Mouse (Mus musculus) heart, postnatal 36 days (tissue): ENCODE measurements around the gene Fbxo45. TPM values are rescaled to one million over a fixed set of nuclear protein-coding genes. Genes with fewer than 3 reads are reported as not detected.

Experiments
- DNase-seq, 2 experiments: peaks; one replicate each; pipeline ENCODE4 v3.0.0; 2021 to 2022
- intact Hi-C: fragments of 180-260 bp; cut with DNase I; formaldehyde crosslinking; loops from one replicate; pipeline ENCODE4 v1.15.1; 2025
- microRNA-seq, 2 experiments: library from miRNA; unstranded; fragments of <30 nt; microRNA quantifications; one replicate each; pipeline ENCODE4 v1.2.0; 2021; ENCODE audit warnings: borderline number of aligned reads in 2 of 2
- total RNA-seq, 2 experiments: library from RNA; stranded (reverse); gene quantifications; 2 replicates each; pipeline ENCODE4 v1.2.3; 2021

Fbxo45 gene
- total RNA-seq, 2 experiments from 2014 or later = 11.5 to 14.0 TPM

- intact Hi-C loops = no loop called here
- no peak for DNase-seq
Observed at GRCm38 (mm10) chr16:32214804-32215576, 32.0 kb downstream of the Fbxo45 start.

GRCm38 (mm10) chr16:32214156-32214555, 32.8 kb downstream of the Fbxo45 start:
- DNase-seq = no peak
- intact Hi-C loops = no loop called here

- DNase-seq = peak; percentile 20 to 24
- intact Hi-C loops = loop anchor here (5.0 kb wide), 1 partner anchor 88 kb away; no protein-coding TSS in a partner anchor
Observed at GRCm38 (mm10) chr16:32204902-32205301, 42.1 kb downstream of the Fbxo45 start.

- DNase-seq = peak; percentile 77 to 83
- intact Hi-C loops = loop anchor here (5.0 kb wide), 1 partner anchor 85 kb away; no protein-coding TSS in a partner anchor
Observed at GRCm38 (mm10) chr16:32202681-32203080, 44.3 kb downstream of the Fbxo45 start.

- intact Hi-C loops = loop anchor here (5.0 kb wide), 1 partner anchor 84 kb away; no protein-coding TSS in a partner anchor
- DNase-seq = no peak
Observed at GRCm38 (mm10) chr16:32201004-32201325, 46.0 kb downstream of the Fbxo45 start.

- DNase-seq = peak in 1 of 2 experiments; percentile 16
- intact Hi-C loops = loop anchor here (5.0 kb wide), 1 partner anchor 83 kb away; no protein-coding TSS in a partner anchor
Observed at GRCm38 (mm10) chr16:32200256-32201003, 46.5 kb downstream of the Fbxo45 start.

- intact Hi-C loops = no loop called here
- DNase-seq = peak; percentile 27 to 40
Observed at GRCm38 (mm10) chr16:32190011-32190441, 56.9 kb downstream of the Fbxo45 start.

- intact Hi-C loops = no loop called here
- DNase-seq = peak; percentile 34 to 41
Observed at GRCm38 (mm10) chr16:32189109-32189508, 57.8 kb downstream of the Fbxo45 start.

- no peak for DNase-seq
- intact Hi-C loops = no loop called here
Observed at GRCm38 (mm10) chr16:32186056-32186455, 60.9 kb downstream of the Fbxo45 start.

Small RNA genes within 50 kb of the gene (microRNA-seq; reads per million reads assigned to microRNA genes)
- 0 reads per million in 2 experiments for gene Mir1946a

Other genes with a start within 250 kb of the Fbxo45 start
- gene Senp5, start 243.9 kb downstream of the Fbxo45 start, total RNA-seq = 10 to 100 TPM; 10.4 to 12.4 TPM
- gene Pak2, start 167.8 kb downstream of the Fbxo45 start, total RNA-seq = 10 to 100 TPM; 26.1 to 26.7 TPM
- 10 to 100 TPM; 17.7 to 18.7 TPM for gene Pigx, start 147.4 kb downstream of the Fbxo45 start, total RNA-seq
- gene Cep19, start 147.4 kb downstream of the Fbxo45 start, total RNA-seq = 10 to 100 TPM; 10.1 to 10.5 TPM
- 1 to 10 TPM; 4.7 to 5.2 TPM for gene Nrros, start 81.6 kb downstream of the Fbxo45 start, total RNA-seq
- gene Bex6, start 67.3 kb downstream of the Fbxo45 start, total RNA-seq = not detected
- 1 to 10 TPM; 6.8 to 8.0 TPM for gene Wdr53, start 69 bp upstream of the Fbxo45 start, total RNA-seq
- gene Smco1, start 24.3 kb upstream of the Fbxo45 start, total RNA-seq = 10 to 100 TPM; 28.1 to 28.7 TPM
- 10 to 100 TPM; 13.7 TPM for gene Rnf168, start 30.3 kb upstream of the Fbxo45 start, total RNA-seq
- gene Ubxn7, start 85.1 kb upstream of the Fbxo45 start, total RNA-seq = 10 to 100 TPM; 30.0 to 32.6 TPM
- not detected for gene Tm4sf19, start 153.3 kb upstream of the Fbxo45 start, total RNA-seq
- gene Tctex1d2, start 172.5 kb upstream of the Fbxo45 start, total RNA-seq = 1 to 10 TPM; 6.3 to 8.3 TPM
- gene Pcyt1a, start 183.8 kb upstream of the Fbxo45 start, total RNA-seq = 100 to 1,000 TPM; 127 to 141 TPM
- gene Slc51a, start 240.7 kb upstream of the Fbxo45 start, total RNA-seq = under 1 TPM; 0.38 to 0.44 TPM
- gene Zdhhc19, start 249.1 kb upstream of the Fbxo45 start, total RNA-seq = not detected